Mouse (Mus musculus): Measurements from ENCODE around the gene Pdlim7.

DNA sequence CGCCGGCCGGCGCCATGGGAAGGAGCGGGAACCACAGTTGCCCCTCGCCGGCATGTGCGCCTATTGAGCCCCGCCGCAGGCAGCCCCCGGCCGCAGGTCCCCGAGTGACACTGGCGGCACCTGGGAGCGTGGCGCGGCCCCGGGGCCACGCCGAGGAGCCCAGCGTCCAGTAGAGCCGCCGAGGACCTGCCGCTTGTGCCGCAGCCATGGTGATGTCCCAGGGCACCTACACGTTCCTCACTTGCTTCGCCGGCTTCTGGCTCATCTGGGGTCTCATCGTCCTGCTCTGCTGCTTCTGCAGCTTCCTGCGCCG lies 41.7 kb downstream of the Pdlim7 start:
- TF ChIP-seq CTCF (IDR thresholded peaks at IDR 0.05; ENCODE audit: low read depth, low read length) (no peak), GATA2 (IDR thresholded peaks at IDR 0.05; ENCODE audit: borderline replicate concordance, low read depth, low read length) (no peak), POLR2AphosphoS5 (IDR thresholded peaks at IDR 0.05; ENCODE audit: insufficient replicate concordance, low read depth, low read length) (no peak)
